Mouse (Mus musculus) layer of hippocampus, adult 8-10 months (tissue): ENCODE results near the gene Irgm2. TPM values are rescaled to one million over a fixed set of nuclear protein-coding genes. Genes with fewer than 3 reads are reported as not detected.
"Not testable (repeated sequence)": the region's sequence is repeated elsewhere in the genome, so short reads cannot be mapped to it uniquely, and the experiment has no call there.

ENCODE experiments used
- DNase-seq, 2 experiments: peaks; one replicate each; pipeline ENCODE4 v3.0.0; 2022; ENCODE audit warnings: low spot score in 2 of 2
- total RNA-seq, 4 experiments: library from RNA; stranded (reverse); gene quantifications; 2 replicates each; pipeline ENCODE4 v1.2.4; 2022

Gene Irgm2
- total RNA-seq, 4 experiments from 2014 or later, result 2.3 to 4.6 (median 3.1) TPM

DNA sequence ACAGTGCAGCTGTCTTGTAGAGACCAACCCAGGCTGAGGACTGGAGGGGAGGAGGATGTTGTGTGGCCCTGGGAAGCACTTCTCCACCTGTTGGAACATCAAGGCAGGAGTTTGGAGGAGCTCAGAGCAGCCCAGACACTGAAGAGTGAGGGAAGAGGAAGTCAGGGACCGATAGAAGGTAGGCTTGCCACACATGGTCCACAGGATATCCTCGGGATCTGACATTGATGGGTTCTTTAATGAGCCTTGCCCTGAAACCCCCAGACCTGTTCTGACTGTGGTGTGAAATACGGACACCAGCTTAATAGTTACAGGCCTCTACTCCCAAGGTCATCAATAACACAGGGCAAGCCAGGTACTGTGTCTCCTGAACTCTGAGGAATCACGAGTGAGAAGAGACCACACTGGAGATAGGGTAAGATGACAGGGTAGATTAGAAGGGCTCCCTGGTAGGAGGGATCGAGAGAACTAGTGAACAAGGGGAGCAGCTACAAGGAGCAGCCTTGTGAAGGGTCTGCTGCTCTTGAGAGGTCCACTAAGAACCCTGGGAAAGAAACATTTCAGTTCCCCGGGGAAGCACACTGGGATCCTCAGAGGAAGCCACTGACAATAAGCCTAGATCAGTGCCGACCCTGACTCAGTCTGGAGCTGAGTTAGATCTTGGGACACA is 14.4 kb downstream of the Irgm2 start:
- no peak for DNase-seq

DNA sequence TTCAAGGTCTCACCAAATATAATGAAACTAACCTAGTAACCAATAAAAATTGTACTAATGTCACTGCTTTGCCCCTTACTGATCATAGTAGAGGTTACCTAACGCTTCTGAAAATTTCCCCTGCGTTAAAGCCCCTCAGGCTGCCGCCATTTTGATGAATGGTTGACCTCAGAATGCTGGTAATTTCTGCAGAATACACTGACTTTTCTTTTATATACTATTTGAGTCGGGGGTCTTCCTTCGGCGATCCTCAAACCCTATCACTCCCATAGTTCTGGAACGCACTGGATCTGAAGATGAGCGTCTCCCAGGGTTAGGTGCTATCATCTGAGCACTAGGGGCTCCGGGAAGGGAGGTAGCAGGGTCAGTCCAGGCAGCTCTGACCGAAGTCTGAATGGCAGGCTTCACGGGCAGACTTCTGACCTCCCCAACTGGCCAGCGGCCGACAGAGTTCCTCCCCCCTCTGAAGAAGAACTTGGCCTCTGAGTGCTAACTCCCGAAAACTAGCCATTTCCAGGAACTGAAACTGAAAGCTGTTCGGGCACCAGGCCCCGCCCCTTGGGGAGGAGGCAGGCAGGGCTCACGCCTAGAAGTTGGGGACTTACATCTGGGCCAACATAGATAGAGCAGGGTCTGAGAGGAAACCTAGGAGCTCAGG is 15.1 kb downstream of the Irgm2 start:
- DNase-seq, result peak in 1 of 2 experiments; percentile 29

DNA sequence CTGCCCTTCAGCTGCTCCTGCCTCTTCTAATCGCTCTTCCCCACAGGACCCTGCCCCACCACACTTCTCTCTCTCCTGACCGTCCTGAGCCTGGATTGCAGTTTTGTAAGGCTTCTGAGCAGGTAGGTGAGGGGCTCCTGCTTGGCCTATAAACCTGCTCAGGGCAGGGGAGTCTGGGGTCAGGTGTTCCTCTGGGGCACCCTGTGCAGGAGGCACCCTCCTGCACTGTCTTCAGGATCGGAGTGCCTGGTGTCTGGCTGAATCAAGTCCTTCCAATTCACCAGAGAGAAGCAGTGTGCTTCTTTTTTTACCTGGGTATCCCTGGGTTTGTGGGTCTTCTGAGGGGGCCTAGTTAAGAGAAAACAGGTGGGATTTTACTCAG is 15.6 kb downstream of the Irgm2 start:
- not testable (repeated sequence) for DNase-seq

- no peak for DNase-seq
Observed at GRCm38 (mm10) chr11:58215814-58216213, 16.4 kb downstream of the Irgm2 start.

- no peak for DNase-seq
Observed at GRCm38 (mm10) chr11:58216823-58217222, 17.4 kb downstream of the Irgm2 start.

DNA sequence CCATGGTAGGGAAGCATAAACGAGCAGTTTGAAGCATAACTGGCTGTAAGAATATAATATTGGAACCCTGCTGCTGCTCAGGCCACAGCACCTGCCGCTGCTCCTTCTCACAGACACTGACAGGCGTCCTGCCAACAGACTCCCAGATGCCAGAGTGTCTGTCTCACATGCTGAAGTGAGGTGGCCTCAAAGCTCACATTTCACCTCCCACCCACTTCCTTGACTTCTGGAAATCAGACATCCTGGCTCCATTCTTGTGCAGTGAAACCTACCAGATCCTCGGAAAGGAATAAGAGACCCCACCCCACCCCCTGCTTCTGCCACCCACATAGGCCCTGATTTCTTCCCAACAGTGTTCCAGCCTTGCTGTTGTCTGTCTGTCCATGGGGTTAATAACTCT is 24.3 kb downstream of the Irgm2 start:
- DNase-seq, result no peak

- no peak for DNase-seq
Observed at GRCm38 (mm10) chr11:58224313-58224712, 24.9 kb downstream of the Irgm2 start.

- not testable (repeated sequence) for DNase-seq
Observed at GRCm38 (mm10) chr11:58224872-58225271, 25.5 kb downstream of the Irgm2 start.

DNA sequence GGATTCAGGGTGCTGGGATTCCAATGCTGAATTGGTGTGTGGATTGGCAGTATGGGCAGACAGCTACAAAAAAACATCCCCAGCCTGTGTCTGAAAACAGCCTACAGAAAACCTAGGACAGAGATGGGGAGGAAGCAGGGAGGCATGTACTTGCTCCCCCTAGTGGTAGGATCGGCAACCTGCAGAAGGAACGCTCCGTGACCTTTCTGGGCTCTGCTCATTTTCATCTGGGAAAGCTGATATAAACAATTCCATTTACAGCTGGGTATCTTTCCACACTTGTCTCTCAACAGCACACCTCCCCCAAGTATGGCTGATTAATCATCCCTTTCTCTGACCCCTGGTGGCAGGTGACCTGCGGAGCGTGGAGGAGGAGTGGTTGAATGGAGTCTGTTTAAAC is 26.2 kb downstream of the Irgm2 start:
- DNase-seq, result peak; percentile 35 to 63

GRCm38 (mm10) chr11:58226425-58226824 is 27.0 kb downstream of the Irgm2 start:
- DNase-seq, result no peak

DNA sequence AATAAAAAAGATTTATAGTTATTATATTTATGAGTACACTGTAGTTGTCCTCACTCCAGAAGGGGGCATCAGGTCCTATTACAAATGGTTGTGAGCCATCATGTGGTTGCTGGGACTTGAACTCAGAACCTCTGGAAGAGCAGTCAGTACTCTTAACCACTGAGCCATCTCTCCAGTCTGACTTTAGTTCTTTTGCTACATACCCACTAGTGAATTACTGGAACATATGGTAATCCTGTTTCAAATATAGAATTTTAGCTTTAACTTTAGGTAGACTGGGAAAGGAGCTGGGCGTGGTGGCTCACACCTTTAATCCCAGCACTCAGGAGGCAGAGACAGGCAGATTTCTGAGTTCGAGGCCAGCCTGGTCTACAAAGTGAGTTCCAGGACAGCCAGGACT is 28.6 kb downstream of the Irgm2 start:
- DNase-seq, result not testable (repeated sequence)

DNA sequence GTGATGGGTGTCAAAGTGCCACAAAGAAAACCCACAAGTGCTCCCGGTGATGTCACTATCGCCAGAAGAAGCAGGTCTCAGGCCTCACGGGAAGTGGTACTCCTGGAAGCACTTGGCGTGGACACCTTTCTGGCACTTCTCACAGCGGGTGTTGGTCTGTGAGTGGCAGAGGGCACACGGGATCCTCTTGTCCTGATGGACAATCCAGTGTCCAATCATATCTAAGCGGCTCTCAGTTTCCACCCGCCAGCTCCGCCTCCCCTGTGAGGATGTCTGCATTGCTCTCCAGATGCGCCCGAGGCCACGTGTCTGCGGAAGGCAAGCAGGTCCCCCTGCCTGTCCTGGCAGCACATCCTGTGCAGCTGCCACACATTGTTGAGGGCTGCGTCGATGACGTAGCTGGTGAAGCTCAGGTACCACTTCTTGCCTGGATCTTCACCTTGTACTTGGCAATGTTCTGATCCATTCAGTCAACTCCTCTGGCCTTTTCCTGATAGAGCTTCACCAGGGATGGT is 31.0 kb downstream of the Irgm2 start:
- DNase-seq, result no peak

DNA sequence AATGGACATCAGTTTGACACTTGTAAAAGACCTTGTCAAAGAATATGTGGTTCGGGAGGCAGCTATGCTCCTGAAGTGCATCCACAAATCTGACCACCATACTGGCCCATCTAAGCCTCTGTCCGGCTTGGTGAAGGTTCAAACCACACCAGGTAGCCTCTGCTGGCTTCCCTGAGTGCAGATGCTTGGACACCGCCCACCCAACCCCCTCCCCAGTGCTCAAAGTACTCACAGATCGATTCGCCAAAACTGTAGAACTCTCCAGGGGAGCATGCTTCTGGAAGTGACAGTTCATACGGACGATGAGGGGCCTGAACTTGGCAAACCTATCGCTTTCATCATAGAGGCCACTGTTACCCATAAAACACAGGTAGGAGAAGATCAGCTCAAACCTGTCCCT is 31.7 kb downstream of the Irgm2 start:
- no peak for DNase-seq

GRCm38 (mm10) chr11:58234551-58234950 is 35.1 kb downstream of the Irgm2 start:
- DNase-seq, result not testable (repeated sequence)

GRCm38 (mm10) chr11:58235152-58235551 is 35.7 kb downstream of the Irgm2 start:
- DNase-seq, result no peak

DNA sequence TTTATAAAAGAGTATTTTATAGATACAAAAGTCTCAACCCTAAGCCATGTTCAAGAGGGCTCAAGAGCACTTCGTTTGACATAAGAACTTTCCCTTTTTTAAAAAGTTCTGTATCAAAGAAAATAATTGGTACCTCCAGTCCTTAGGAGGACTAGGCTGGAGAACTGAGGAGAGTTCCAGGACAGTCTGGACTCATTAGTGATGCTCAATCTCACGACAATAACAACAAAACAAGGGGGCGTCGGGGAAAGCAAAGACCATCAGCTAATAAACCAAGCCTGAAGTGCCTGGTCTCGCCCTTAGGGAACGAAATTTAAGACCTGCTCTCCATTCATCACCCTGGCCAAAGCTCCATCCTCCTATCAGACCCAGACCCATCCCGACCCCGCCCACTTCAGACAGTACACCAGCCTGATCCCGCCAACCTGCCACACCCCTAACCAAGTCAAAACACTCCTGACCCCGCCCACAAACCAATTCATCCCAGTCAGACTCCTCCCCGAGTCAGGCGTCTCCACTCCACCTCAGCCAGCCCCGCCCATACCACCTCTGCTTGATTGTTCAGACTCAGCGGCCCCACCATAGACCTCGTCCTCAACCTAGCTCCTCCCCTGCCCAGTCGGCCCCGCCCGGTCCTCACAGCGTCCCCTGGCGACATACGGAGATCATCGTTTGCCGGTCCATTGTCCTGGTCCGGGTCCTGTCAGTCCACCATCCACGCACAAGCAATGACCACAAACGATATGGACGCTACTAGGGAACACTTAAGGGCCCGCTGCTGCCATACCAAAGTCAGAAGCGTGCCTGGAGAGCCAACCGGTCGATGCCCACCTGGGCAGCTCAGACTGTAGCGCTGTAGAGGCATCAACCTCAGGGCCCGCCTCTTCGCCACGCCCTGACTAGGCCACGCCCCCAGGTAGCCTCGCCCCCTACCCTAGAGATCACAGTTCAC is 39.7 kb downstream of the Irgm2 start:
- DNase-seq, result no peak

GRCm38 (mm10) chr11:58247294-58247693 is 47.9 kb downstream of the Irgm2 start:
- DNase-seq, result no peak

DNA sequence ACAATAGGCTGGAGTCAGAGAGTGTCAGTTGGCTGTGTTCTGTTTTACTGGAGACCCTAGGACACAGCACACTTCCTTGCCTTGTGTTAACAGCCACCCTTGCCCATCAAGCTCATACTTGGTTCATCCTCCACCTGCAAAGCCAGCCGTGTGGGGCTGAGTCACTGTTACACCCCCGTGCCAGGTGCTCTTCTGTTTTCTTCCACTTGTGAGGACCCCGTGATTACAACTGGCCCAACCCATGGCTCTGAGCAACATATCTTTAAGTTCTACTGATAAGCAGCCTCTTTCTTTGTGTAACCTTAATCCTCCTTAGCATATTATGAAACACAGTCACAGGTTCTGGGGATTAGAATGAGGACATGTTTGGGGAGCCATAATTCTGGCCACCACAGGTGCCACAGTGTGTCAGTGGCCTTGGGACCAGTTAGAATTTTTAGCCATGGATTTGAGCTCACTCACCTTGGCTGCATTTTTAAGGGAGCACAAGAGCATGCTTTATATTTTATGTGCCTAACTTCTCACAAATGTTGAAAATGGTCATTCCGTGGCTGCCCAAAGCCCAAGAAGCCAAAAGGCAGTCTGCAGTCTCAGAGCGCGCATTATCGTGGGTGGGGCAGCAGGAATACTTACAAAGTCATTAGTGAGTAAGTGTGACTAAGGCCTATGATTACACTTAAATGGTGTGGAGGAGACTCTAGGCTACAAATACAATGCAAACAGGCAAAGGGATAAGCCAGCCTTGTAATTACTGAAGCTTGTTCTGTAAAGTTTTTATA is 50.0 kb downstream of the Irgm2 start:
- no peak for DNase-seq

DNA sequence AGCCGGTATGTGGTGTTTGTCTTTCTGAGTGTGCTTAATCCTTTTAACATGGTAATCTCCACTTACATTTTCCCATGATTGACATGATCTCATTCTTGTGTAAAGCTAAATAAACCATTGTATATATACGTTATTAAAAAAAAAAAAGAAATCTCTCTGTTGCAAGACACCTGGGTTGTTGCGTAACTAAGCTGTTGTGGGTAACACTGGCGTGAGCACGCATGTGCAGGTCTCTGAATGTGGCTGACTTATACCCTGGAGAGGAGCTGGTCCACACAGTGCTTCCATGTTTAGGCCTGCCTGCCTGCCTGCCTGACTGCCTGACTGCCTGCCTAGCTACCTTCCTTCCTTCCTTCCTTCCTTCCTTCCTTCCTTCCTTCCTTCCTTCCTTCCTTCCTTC is 51.1 kb downstream of the Irgm2 start:
- DNase-seq, result no peak

DNA sequence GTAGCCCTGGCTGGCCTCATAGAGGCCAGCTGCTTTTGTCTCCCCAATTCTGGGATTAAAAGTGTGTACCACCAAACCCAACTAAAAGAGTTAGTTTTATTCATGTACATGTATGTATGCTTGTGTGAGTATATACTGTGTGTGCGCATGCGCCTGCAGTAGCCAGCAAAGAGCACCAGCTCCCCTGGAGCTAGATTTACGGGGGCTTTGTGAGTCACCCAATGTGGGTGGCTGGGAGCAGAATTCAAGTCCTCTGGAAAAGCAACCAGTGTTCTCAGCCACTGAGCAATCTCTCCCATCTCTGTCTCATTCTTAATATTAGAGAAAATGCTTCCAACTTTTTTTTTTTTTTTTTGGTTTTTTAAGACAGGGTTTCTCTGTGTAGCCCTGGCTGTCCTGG is 55.0 kb downstream of the Irgm2 start:
- no peak for DNase-seq

- no peak for DNase-seq
Observed at GRCm38 (mm10) chr11:58257816-58258215, 58.4 kb downstream of the Irgm2 start.
